Mouse (Mus musculus) liver, adult 2 months (tissue): Measurements from ENCODE around the gene Sde2.

ENCODE experiments used
- CTCF ChIP-seq: fragments of 200-500 bp; IDR thresholded peaks from 2 replicates; pipeline ENCODE4 v1.5.1; 2011; ENCODE audit warnings: low read depth, low read length, control low read depth
- POLR2A ChIP-seq: fragments of 200-500 bp; IDR thresholded peaks from 2 replicates; pipeline ENCODE4 v1.6.1; 2011; ENCODE audit warnings: low read length, control low read depth; ENCODE audit not compliant: insufficient read depth; ENCODE audit errors: extremely low read depth

- no peak for TF ChIP-seq CTCF
- TF ChIP-seq POLR2A, result no peak
Measured at GRCm38 (mm10) chr1:180815371-180816024, 35.4 kb upstream of the Sde2 start.
